Mouse (Mus musculus) olfactory bulb, adult 2 months (tissue): Measurements from ENCODE around the gene Ak2.

Experiments
- CTCF ChIP-seq: fragments of 200-500 bp; IDR thresholded peaks from 2 replicates; pipeline ENCODE4 v1.5.1; 2012; ENCODE audit warnings: low read depth, mild to moderate bottlenecking, low read length, moderate library complexity; ENCODE audit not compliant: insufficient read depth
- POLR2A ChIP-seq: fragments of 200-500 bp; IDR thresholded peaks from 2 replicates; pipeline ENCODE4 v1.6.1; 2012; ENCODE audit warnings: mild to moderate bottlenecking, low read depth, low read length, moderate library complexity; ENCODE audit not compliant: insufficient read depth

GRCm38 (mm10) chr4:129054757-129055156 is 63.0 kb downstream of the Ak2 start:
- TF ChIP-seq CTCF (no peak), POLR2A (no peak)
